Mouse (Mus musculus): ENCODE measurements at regions not wholly inside any gene's neighbourhood (a gene's known extent, or its start where the extent isn't known, plus 50 kb on each side); places are given as distances from the start of the nearest gene placed in this dataset.
A peak's percentile ranks its signal among the peaks of the same experiment; 100 is the strongest.

- no peak for DNase-seq
Observed at GRCm38 (mm10) chr3:58153874-58154756, 260.4 kb upstream of the Tsc22d2 start.

GRCm38 (mm10) chr3:58159384-58159783, 255.1 kb upstream of the Tsc22d2 start:
- peak; percentile 11 for DNase-seq

GRCm38 (mm10) chr3:58162238-58162637, 252.3 kb upstream of the Tsc22d2 start:
- no peak for DNase-seq

- peak; percentile 68 for DNase-seq
Observed at GRCm38 (mm10) chr3:58163806-58164205, 250.7 kb upstream of the Tsc22d2 start.

- DNase-seq: no peak
Observed at GRCm38 (mm10) chr3:58166628-58167027, 247.9 kb upstream of the Tsc22d2 start.

GRCm38 (mm10) chr3:58167121-58167520, 247.4 kb upstream of the Tsc22d2 start:
- DNase-seq: no peak

GRCm38 (mm10) chr3:58167761-58168290, 246.7 kb upstream of the Tsc22d2 start:
- no peak for DNase-seq

- DNase-seq: peak; percentile 5
Observed at GRCm38 (mm10) chr3:58168522-58169185, 245.9 kb upstream of the Tsc22d2 start.

- DNase-seq: no peak
Observed at GRCm38 (mm10) chr3:58169786-58170185, 244.7 kb upstream of the Tsc22d2 start.

GRCm38 (mm10) chr3:58172096-58172495, 242.4 kb upstream of the Tsc22d2 start:
- no peak for DNase-seq

GRCm38 (mm10) chr3:58173821-58174220, 240.7 kb upstream of the Tsc22d2 start:
- no peak for DNase-seq

- no peak for DNase-seq
Observed at GRCm38 (mm10) chr3:58181715-58182114, 232.8 kb upstream of the Tsc22d2 start.

GRCm38 (mm10) chr3:58182299-58182698, 232.2 kb upstream of the Tsc22d2 start:
- no peak for DNase-seq

GRCm38 (mm10) chr3:58183279-58183678, 231.2 kb upstream of the Tsc22d2 start:
- DNase-seq: no peak

GRCm38 (mm10) chr3:58200462-58200861, 214.1 kb upstream of the Tsc22d2 start:
- DNase-seq: no peak

GRCm38 (mm10) chr3:58202816-58203215, 211.7 kb upstream of the Tsc22d2 start:
- no peak for DNase-seq

GRCm38 (mm10) chr3:58203806-58204205, 210.7 kb upstream of the Tsc22d2 start:
- DNase-seq: no peak

GRCm38 (mm10) chr3:58205526-58205925, 209.0 kb upstream of the Tsc22d2 start:
- DNase-seq: no peak

GRCm38 (mm10) chr3:58206776-58207398, 207.6 kb upstream of the Tsc22d2 start:
- no peak for DNase-seq

GRCm38 (mm10) chr3:58211016-58211415, 203.5 kb upstream of the Tsc22d2 start:
- no peak for DNase-seq

- DNase-seq: no peak
Observed at GRCm38 (mm10) chr3:58224696-58225095, 189.8 kb upstream of the Tsc22d2 start.

GRCm38 (mm10) chr3:58226447-58227321, 187.8 kb upstream of the Tsc22d2 start:
- no peak for DNase-seq

GRCm38 (mm10) chr3:58227322-58227627, 187.2 kb upstream of the Tsc22d2 start:
- DNase-seq: no peak
